Mouse (Mus musculus): ENCODE results near the gene Ccdc148. TPM values are rescaled to one million over a fixed set of nuclear protein-coding genes. Genes with fewer than 3 reads are reported as not detected.

The Ccdc148 gene
- polyA plus RNA-seq, 1 experiment from 2014 or later: 1.0 TPM

GRCm38 (mm10) chr2:58841021-58841420 is 319.5 kb downstream of the Ccdc148 start:
- H3K4me2 ChIP-seq (ENCODE audit: low read depth, low read length): no peak overlapping the region
- H3K27ac ChIP-seq (ENCODE audit: low read length): no peak overlapping the region
- WGBS: 83% methylated on average over 3 of the region's 3 CpGs
- no peak for ATAC-seq (replicated peaks; ENCODE audit: extremely low read depth, insufficient read depth, low FRiP score)
- H3K36me3 ChIP-seq (ENCODE audit: control insufficient read depth, insufficient read depth): no peaks in the 10 kb centered on the region
- H3K4me3 ChIP-seq (ENCODE audit: low read length): no peak overlapping the region
- H3K9me3 ChIP-seq (replicated peaks; ENCODE audit: control insufficient read depth, low read length): peaks cover 4% of the 10 kb centered on the region; the same call in 1 of the 2 replicates
- no peak overlapping the region for H3K9ac ChIP-seq (ENCODE audit: low read length)
- H3K27me3 ChIP-seq (ENCODE audit: control insufficient read depth, insufficient read depth, low read length): no peaks in the 10 kb centered on the region
- no peaks in the 10 kb centered on the region for H3K4me1 ChIP-seq (ENCODE audit: control insufficient read depth, insufficient read depth, low read length)

DNA sequence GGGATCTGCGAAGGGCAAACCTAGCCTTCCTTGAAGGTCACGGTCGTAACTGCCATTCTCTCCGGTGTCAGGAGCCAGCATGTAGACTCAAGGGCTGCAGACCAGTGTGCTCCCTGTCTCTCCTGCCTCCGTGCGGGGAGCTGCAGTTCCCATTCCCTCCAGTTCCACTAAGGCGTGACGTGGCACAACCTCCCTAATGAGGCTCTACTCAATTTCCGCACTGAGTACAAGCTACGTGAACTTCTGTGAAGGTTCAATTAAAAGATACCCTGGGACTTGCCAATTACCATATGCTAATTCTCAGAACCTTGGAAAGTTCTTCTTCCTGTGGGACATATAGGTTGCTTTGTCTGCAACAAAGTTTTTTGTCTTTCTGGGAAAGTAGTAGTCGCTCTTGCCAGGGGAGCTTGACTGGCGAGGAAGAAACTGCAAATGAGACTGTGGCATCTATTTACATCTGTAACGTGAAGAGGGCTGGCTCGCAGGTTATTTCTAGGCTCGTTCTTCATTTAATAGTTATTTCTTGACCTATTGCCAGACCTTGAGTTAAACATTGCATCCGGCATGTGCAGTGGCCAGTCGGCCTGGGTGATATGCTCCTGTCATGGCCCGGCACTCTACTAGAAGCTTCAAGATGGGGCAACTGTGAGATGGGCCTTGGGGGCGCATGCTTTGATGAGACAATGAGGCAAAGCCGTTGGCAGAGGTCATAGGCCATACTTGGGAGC is 328.1 kb downstream of the Ccdc148 start:
- Histone ChIP-seq H3K9me3 (replicated peaks; ENCODE audit: control insufficient read depth, low read length) (no peaks in the 10 kb centered on the region), H3K4me3 (ENCODE audit: low read length) (no peak overlapping the region), H3K36me3 (ENCODE audit: control insufficient read depth, insufficient read depth) (no peaks in the 10 kb centered on the region), H3K27me3 (ENCODE audit: control insufficient read depth, insufficient read depth, low read length) (no peaks in the 10 kb centered on the region), H3K9ac (ENCODE audit: low read length) (no peak overlapping the region), H3K27ac (ENCODE audit: low read length) (no peak overlapping the region), H3K4me1 (ENCODE audit: control insufficient read depth, insufficient read depth, low read length) (no peaks in the 10 kb centered on the region), H3K4me2 (ENCODE audit: low read depth, low read length) (no peak overlapping the region)
- no peak for ATAC-seq (replicated peaks; ENCODE audit: extremely low read depth, insufficient read depth, low FRiP score)
- 89% methylated on average over 20 of the region's 20 CpGs for WGBS

DNA sequence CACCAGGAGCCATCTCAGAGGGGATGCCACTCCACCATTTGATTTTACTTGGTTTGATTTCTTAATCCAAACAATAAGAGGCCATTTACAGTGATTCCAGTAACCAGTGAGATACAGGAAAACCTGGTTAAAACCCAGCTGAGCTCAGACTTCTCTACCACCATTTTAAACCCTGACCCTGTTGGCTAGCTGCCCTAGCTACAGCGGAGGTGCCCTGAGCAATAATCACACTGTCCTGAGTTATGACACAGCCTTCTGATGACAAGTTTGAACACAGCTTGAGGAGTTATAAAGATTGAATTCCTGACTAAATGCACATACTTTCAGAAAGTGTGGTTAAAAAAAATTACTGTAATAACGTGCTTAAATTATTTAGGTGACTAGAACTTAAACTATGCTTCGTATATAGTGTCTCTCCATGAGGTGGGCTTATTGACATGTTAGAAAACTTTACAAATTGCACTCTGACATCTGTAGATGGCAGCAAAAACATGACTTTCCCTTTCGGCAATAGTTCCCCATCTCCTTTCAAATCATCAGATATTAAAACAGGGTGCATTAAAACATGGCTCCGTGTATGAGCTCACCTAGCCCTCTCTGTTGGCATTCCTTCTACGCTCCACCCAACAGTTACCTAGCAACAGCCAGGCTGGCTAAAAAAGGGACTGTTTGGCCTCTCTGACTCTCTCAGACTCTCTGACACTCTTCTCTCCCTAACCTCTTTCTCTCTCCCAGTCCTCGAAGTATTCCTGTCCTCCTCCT is 330.3 kb downstream of the Ccdc148 start:
- Histone ChIP-seq H3K4me2 (ENCODE audit: low read depth, low read length) (0 out of 2 replicates have a peak overlapping the region, but pooled peaks have one; percentile 11), H3K27me3 (ENCODE audit: control insufficient read depth, insufficient read depth, low read length) (no peaks in the 10 kb centered on the region), H3K36me3 (ENCODE audit: control insufficient read depth, insufficient read depth) (no peaks in the 10 kb centered on the region), H3K4me3 (ENCODE audit: low read length) (no peak overlapping the region), H3K9ac (ENCODE audit: low read length) (no peak overlapping the region), H3K27ac (ENCODE audit: low read length) (no peak overlapping the region), H3K4me1 (ENCODE audit: control insufficient read depth, insufficient read depth, low read length) (no peaks in the 10 kb centered on the region), H3K9me3 (replicated peaks; ENCODE audit: control insufficient read depth, low read length) (no peaks in the 10 kb centered on the region)
- 46% methylated on average over 7 of the region's 7 CpGs for WGBS
- 0 out of 2 replicates have a peak, but pooled peaks have one; percentile 18 for ATAC-seq (replicated peaks; ENCODE audit: extremely low read depth, insufficient read depth, low FRiP score)

DNA sequence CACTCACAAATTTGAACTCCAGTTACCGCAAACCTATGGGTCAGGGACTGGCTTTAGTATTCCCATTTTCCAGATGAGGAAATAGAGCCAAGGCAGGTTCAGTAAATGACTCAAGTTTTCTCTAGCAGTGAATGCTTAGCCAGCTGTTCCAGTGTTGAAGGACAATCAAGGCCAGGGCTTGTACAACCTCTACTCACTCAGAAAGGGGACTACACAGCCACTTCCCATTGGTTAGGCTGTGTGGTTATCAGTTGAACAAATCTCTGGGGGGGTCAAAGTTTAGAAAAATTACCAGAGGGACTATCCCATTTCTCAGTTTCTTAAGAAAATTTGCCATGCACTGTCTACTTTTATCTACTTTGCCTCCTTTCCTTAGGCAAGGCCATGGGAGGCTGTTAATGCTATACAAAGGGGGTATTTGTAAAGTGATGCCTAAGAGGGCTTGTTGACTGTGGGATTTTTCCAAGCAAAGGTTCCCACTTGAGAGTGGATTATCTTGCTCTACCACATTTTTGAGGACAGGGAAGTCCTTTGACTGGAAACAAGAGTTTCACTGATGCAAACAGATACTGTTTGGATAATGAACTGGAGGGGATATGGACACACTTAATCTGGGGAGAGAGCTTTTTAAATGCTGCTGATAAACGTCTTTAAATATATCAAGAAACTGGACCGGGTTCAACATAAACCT is 331.4 kb downstream of the Ccdc148 start:
- no peaks in the 10 kb centered on the region for H3K4me1 ChIP-seq (ENCODE audit: control insufficient read depth, insufficient read depth, low read length)
- H3K4me3 ChIP-seq (ENCODE audit: low read length): no peak overlapping the region
- no peak overlapping the region for H3K4me2 ChIP-seq (ENCODE audit: low read depth, low read length)
- H3K9ac ChIP-seq (ENCODE audit: low read length): no peak overlapping the region
- WGBS: 53% methylated on average over 3 of the region's 3 CpGs
- no peaks in the 10 kb centered on the region for H3K9me3 ChIP-seq (replicated peaks; ENCODE audit: control insufficient read depth, low read length)
- ATAC-seq (replicated peaks; ENCODE audit: extremely low read depth, insufficient read depth, low FRiP score): peak; percentile 41; the same call in 1 of the 2 replicates
- H3K27ac ChIP-seq (ENCODE audit: low read length): peak overlapping the region; percentile 55
- no peaks in the 10 kb centered on the region for H3K27me3 ChIP-seq (ENCODE audit: control insufficient read depth, insufficient read depth, low read length)
- no peaks in the 10 kb centered on the region for H3K36me3 ChIP-seq (ENCODE audit: control insufficient read depth, insufficient read depth)

DNA sequence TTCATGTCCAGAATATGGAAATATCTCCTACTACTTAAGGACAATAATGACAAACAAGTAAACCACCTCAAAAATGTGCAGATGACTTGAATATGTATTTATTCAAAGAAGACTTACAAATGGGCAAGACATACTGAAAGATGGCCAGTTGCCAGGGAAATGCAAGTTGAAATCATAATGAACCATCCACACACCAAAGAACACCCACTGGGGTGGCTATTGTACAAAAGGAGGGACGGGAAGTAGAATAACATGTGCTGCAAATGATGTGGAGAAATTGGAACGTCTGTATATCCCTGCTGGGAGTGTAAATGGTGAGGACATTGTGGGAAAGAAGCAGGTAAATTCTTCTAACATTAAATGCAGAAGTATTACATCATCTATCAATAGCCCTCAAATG is 347.5 kb downstream of the Ccdc148 start:
- Histone ChIP-seq H3K36me3 (ENCODE audit: control insufficient read depth, insufficient read depth) (no peaks in the 10 kb centered on the region), H3K4me3 (ENCODE audit: low read length) (no peak overlapping the region), H3K27me3 (ENCODE audit: control insufficient read depth, insufficient read depth, low read length) (no peaks in the 10 kb centered on the region), H3K27ac (ENCODE audit: low read length) (no peak overlapping the region), H3K4me2 (ENCODE audit: low read depth, low read length) (no peak overlapping the region), H3K9ac (ENCODE audit: low read length) (no peak overlapping the region), H3K4me1 (ENCODE audit: control insufficient read depth, insufficient read depth, low read length) (no peaks in the 10 kb centered on the region), H3K9me3 (replicated peaks; ENCODE audit: control insufficient read depth, low read length) (no peaks in the 10 kb centered on the region)
- WGBS: 57% methylated on average over 2 of the region's 2 CpGs
- no peak for ATAC-seq (replicated peaks; ENCODE audit: extremely low read depth, insufficient read depth, low FRiP score)

GRCm38 (mm10) chr2:58799623-58800022 is 360.9 kb downstream of the Ccdc148 start:
- Histone ChIP-seq H3K27me3 (ENCODE audit: control insufficient read depth, insufficient read depth, low read length) (no peaks in the 10 kb centered on the region), H3K4me2 (ENCODE audit: low read depth, low read length) (no peak overlapping the region), H3K9ac (ENCODE audit: low read length) (no peak overlapping the region), H3K36me3 (ENCODE audit: control insufficient read depth, insufficient read depth) (no peaks in the 10 kb centered on the region), H3K4me1 (ENCODE audit: control insufficient read depth, insufficient read depth, low read length) (no peaks in the 10 kb centered on the region), H3K27ac (ENCODE audit: low read length) (no peak overlapping the region), H3K4me3 (ENCODE audit: low read length) (no peak overlapping the region), H3K9me3 (replicated peaks; ENCODE audit: control insufficient read depth, low read length) (no peaks in the 10 kb centered on the region)
- 65% methylated on average over 5 of the region's 5 CpGs for WGBS
- ATAC-seq (replicated peaks; ENCODE audit: extremely low read depth, insufficient read depth, low FRiP score): no peak

DNA sequence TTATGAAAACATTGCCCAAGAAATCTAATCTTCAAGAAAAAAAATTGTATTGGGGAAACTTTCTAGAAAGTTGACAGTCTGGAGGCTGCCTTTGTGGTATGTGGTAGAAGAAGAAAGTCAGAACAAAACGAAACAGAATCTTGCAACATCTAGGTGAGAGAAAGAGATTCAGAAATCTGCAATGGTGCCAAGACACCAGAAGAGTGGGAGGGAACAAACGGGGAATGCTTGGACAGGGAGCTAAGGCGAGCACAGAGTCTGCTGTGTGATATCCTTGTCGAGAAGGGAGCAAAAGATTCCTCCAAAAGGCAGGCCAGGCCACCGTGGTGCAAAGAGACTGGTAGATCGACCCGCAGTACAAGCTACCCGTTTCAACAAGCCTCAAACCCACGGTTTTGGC is 361.4 kb downstream of the Ccdc148 start:
- no peaks in the 10 kb centered on the region for H3K9me3 ChIP-seq (replicated peaks; ENCODE audit: control insufficient read depth, low read length)
- H3K27me3 ChIP-seq (ENCODE audit: control insufficient read depth, insufficient read depth, low read length): no peaks in the 10 kb centered on the region
- no peaks in the 10 kb centered on the region for H3K4me1 ChIP-seq (ENCODE audit: control insufficient read depth, insufficient read depth, low read length)
- H3K4me2 ChIP-seq (ENCODE audit: low read depth, low read length): no peak overlapping the region
- H3K27ac ChIP-seq (ENCODE audit: low read length): no peak overlapping the region
- WGBS: 74% methylated on average over 9 of the region's 9 CpGs
- no peak overlapping the region for H3K9ac ChIP-seq (ENCODE audit: low read length)
- ATAC-seq (replicated peaks; ENCODE audit: extremely low read depth, insufficient read depth, low FRiP score): no peak
- no peaks in the 10 kb centered on the region for H3K36me3 ChIP-seq (ENCODE audit: control insufficient read depth, insufficient read depth)
- H3K4me3 ChIP-seq (ENCODE audit: low read length): no peak overlapping the region

DNA sequence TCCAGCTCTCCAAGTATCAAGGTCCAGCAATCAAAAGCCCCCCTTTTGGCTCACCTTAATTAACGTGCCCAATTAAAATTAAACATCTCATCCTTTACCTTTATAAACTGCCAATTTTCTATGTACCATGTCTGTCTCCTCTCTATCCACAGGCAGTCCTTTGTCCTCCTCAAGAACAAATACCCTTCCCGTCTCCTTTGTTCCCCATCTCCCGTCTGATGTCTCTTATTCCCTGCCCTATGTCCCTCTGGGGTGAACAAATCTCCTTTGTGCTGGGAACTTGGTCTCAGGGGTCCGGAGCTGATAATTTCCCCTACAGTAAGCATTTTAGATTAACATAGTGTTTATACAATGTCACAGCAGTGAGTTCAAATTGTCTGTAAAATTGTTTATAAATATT is 363.0 kb downstream of the Ccdc148 start:
- no peak overlapping the region for H3K4me3 ChIP-seq (ENCODE audit: low read length)
- no peak overlapping the region for H3K9ac ChIP-seq (ENCODE audit: low read length)
- 77% methylated on average over 4 of the region's 4 CpGs for WGBS
- no peak overlapping the region for H3K4me2 ChIP-seq (ENCODE audit: low read depth, low read length)
- ATAC-seq (replicated peaks; ENCODE audit: extremely low read depth, insufficient read depth, low FRiP score): no peak
- H3K36me3 ChIP-seq (ENCODE audit: control insufficient read depth, insufficient read depth): no peaks in the 10 kb centered on the region
- no peak overlapping the region for H3K27ac ChIP-seq (ENCODE audit: low read length)
- H3K4me1 ChIP-seq (ENCODE audit: control insufficient read depth, insufficient read depth, low read length): no peaks in the 10 kb centered on the region
- no peaks in the 10 kb centered on the region for H3K27me3 ChIP-seq (ENCODE audit: control insufficient read depth, insufficient read depth, low read length)
- H3K9me3 ChIP-seq (replicated peaks; ENCODE audit: control insufficient read depth, low read length): no peaks in the 10 kb centered on the region

GRCm38 (mm10) chr2:58795432-58795831 is 365.1 kb downstream of the Ccdc148 start:
- H3K4me2 ChIP-seq (ENCODE audit: low read depth, low read length): no peak overlapping the region
- H3K27ac ChIP-seq (ENCODE audit: low read length): no peak overlapping the region
- H3K9me3 ChIP-seq (replicated peaks; ENCODE audit: control insufficient read depth, low read length): no peaks in the 10 kb centered on the region
- no peaks in the 10 kb centered on the region for H3K36me3 ChIP-seq (ENCODE audit: control insufficient read depth, insufficient read depth)
- H3K9ac ChIP-seq (ENCODE audit: low read length): no peak overlapping the region
- 83% methylated on average over 5 of the region's 5 CpGs for WGBS
- H3K27me3 ChIP-seq (ENCODE audit: control insufficient read depth, insufficient read depth, low read length): no peaks in the 10 kb centered on the region
- H3K4me1 ChIP-seq (ENCODE audit: control insufficient read depth, insufficient read depth, low read length): no peaks in the 10 kb centered on the region
- no peak overlapping the region for H3K4me3 ChIP-seq (ENCODE audit: low read length)
- ATAC-seq (replicated peaks; ENCODE audit: extremely low read depth, insufficient read depth, low FRiP score): no peak
